ENCODE assay signal across 17 mouse cellular contexts in the genomic region with DNA sequence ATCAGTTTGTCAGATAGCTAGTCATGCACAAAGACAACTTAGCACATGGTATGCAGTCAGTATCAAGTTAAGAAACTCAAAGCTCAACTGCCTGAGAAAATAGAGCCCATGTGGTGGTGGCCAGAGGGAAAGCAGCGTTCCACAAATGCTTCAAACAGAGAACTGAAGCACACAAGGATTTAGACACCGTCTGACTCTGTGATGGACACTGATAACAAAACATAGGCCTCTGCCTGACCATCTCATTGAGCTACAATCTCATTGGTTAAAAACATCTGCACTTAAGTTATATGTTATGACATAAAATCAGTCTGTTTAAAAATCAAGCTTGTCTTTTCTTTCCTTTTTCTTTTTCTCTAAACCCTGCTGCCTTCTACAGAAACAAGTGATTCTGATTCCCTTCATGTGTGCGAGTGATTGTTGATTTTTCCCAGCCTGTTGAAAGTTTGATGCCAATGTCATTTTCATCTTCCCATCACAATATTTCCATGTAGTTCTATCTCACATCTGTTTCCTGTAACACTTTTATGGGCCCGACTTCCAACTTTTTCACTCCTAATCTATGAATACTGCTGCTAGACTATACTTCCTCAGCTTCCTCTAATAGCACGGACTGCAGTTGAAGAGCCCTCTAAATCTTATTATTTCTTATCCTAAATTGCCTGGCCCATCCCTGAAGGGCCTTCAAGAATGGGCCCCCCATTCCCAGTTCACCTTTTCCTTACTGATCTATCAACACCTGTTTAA.
"Had no signal": no experiment of that assay in that cellular context is flagged by ENCODE, and none has a peak within 500 bp of the region (broad histone marks: within the 10 kb centered on the region; RNA-seq: fewer than 3 reads in every experiment).

No protein-coding gene starts in this region.

- ATAC-seq: liver, embryonic 12.5 days; midbrain, embryonic 13.5 days; midbrain, embryonic 15.5 days had no signal

- H3K4me3 ChIP-seq: limb, embryonic 15.5 days; liver, embryonic 12.5 days; megakaryocyte, embryonic 14.5 days; midbrain, embryonic 13.5 days; midbrain, embryonic 15.5 days; neural tube, embryonic 12.5 days had no signal

- H3K27ac ChIP-seq: limb, embryonic 15.5 days; liver, embryonic 12.5 days; liver, embryonic 14.5 days; macrophage; midbrain, embryonic 13.5 days; midbrain, embryonic 15.5 days; neural tube, embryonic 12.5 days had no signal

- H3K4me1 ChIP-seq: limb, embryonic 15.5 days; midbrain, embryonic 13.5 days; midbrain, embryonic 15.5 days; neural tube, embryonic 12.5 days had no signal

- DNase-seq: retina, postnatal 1 day; right cerebral cortex, adult 18-20 months; right cerebral cortex, postnatal 25 days; right cerebral cortex, postnatal 4 days; spleen, adult 18-20 months; thymus, adult 18-20 months; thymus, postnatal 14 days; thymus, postnatal 36 days had no signal

- H3K4me2 ChIP-seq: limb, embryonic 15.5 days; liver, embryonic 12.5 days; midbrain, embryonic 11.5 days; midbrain, embryonic 13.5 days; midbrain, embryonic 15.5 days; neural tube, embryonic 12.5 days had no signal

- H3K9me3 ChIP-seq: limb, embryonic 15.5 days; liver, embryonic 12.5 days; megakaryocyte, embryonic 14.5 days; midbrain, embryonic 13.5 days; midbrain, embryonic 15.5 days; neural tube, embryonic 12.5 days had no signal

- H3K9ac ChIP-seq: limb, embryonic 15.5 days; liver, embryonic 12.5 days; liver, embryonic 14.5 days; midbrain, embryonic 13.5 days; midbrain, embryonic 15.5 days; neural tube, embryonic 12.5 days had no signal

- H3K27me3 ChIP-seq: limb, embryonic 15.5 days; liver, embryonic 12.5 days; megakaryocyte, embryonic 14.5 days; midbrain, embryonic 13.5 days; midbrain, embryonic 15.5 days; neural tube, embryonic 12.5 days had no signal

- H3K36me3 ChIP-seq: limb, embryonic 15.5 days; midbrain, embryonic 15.5 days; neural tube, embryonic 12.5 days had no signal
